Mouse (Mus musculus): Measurements from ENCODE around the gene Thbs3. TPM values are rescaled to one million over a fixed set of nuclear protein-coding genes. Genes with fewer than 3 reads are reported as not detected.

Gene Thbs3
- polyA plus RNA-seq, 1 experiment from 2014 or later, result 47.5 TPM

DNA sequence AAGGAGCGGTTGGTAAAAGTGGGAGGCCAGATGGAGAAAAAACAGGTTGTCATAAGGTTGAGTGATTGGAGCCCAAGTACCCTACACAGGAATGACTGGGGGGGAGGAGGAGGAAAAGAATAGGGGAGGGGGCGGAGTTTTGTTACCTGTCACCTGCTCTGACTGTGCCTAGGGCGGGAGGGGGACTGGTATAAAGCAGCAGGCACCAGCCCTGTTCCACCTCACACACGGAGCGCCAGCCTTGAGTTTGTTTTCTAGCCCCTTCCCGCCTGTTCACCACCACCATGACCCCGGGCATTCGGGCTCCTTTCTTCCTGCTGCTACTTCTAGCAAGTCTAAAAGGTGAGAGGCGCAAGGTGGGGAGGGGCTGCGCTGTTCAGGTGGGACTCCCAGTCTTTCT is 13.9 kb downstream of the Thbs3 start, which contains the start of gene Muc1:
Gene Muc1, plus strand, starts transcription at position 222 of the 400 bp plus-strand sequence.
- H3K9ac ChIP-seq (ENCODE audit: low read depth, low read length), result peak within 1 kb of the TSS; percentile 51
- H3K27ac ChIP-seq (ENCODE audit: low read depth, low read length), result peak within 1 kb of the TSS; percentile 36
- H3K4me1 ChIP-seq (ENCODE audit: control insufficient read depth, insufficient read depth, low read depth, low read length), result peaks cover 44% of the 10 kb centered on the region
- no peaks in the 10 kb centered on the region for H3K9me3 ChIP-seq (ENCODE audit: control insufficient read depth, low read length)
- 29% methylated on average over 10 of the region's 10 CpGs for WGBS
- no peaks in the 10 kb centered on the region for H3K27me3 ChIP-seq (replicated peaks; ENCODE audit: control insufficient read depth, insufficient read depth, low read length)
- ATAC-seq, result no peak
- peaks cover 8% of the 10 kb centered on the region for H3K36me3 ChIP-seq (ENCODE audit: control insufficient read depth, insufficient read depth, low read length)
- H3K4me2 ChIP-seq (ENCODE audit: low read length), result peak within 1 kb of the TSS; percentile 75
- H3K4me3 ChIP-seq (ENCODE audit: low read length), result peak within 1 kb of the TSS; percentile 48

GRCm38 (mm10) chr3:89229276-89229675 is 14.3 kb downstream of the Thbs3 start:
- no peak for ATAC-seq
- Histone ChIP-seq H3K36me3 (ENCODE audit: control insufficient read depth, insufficient read depth, low read length) (peaks cover 12% of the 10 kb centered on the region), H3K9ac (ENCODE audit: low read depth, low read length) (no peak overlapping the region), H3K27ac (ENCODE audit: low read depth, low read length) (no peak overlapping the region), H3K4me1 (ENCODE audit: control insufficient read depth, insufficient read depth, low read depth, low read length) (peaks cover 40% of the 10 kb centered on the region), H3K27me3 (replicated peaks; ENCODE audit: control insufficient read depth, insufficient read depth, low read length) (no peaks in the 10 kb centered on the region), H3K9me3 (ENCODE audit: control insufficient read depth, low read length) (no peaks in the 10 kb centered on the region), H3K4me3 (ENCODE audit: low read length) (no peak overlapping the region), H3K4me2 (ENCODE audit: low read length) (no peak overlapping the region)
- WGBS, result 64% methylated on average over 4 of the region's 4 CpGs

GRCm38 (mm10) chr3:89230561-89230960 is 15.6 kb downstream of the Thbs3 start:
- Histone ChIP-seq H3K4me3 (ENCODE audit: low read length) (no peak overlapping the region), H3K9ac (ENCODE audit: low read depth, low read length) (no peak overlapping the region), H3K36me3 (ENCODE audit: control insufficient read depth, insufficient read depth, low read length) (peaks cover 22% of the 10 kb centered on the region), H3K27me3 (replicated peaks; ENCODE audit: control insufficient read depth, insufficient read depth, low read length) (no peaks in the 10 kb centered on the region), H3K4me2 (ENCODE audit: low read length) (no peak overlapping the region), H3K9me3 (ENCODE audit: control insufficient read depth, low read length) (no peaks in the 10 kb centered on the region), H3K27ac (ENCODE audit: low read depth, low read length) (no peak overlapping the region), H3K4me1 (ENCODE audit: control insufficient read depth, insufficient read depth, low read depth, low read length) (peaks cover 28% of the 10 kb centered on the region)
- 91% methylated on average over 2 of the region's 2 CpGs for WGBS
- no peak for ATAC-seq

DNA sequence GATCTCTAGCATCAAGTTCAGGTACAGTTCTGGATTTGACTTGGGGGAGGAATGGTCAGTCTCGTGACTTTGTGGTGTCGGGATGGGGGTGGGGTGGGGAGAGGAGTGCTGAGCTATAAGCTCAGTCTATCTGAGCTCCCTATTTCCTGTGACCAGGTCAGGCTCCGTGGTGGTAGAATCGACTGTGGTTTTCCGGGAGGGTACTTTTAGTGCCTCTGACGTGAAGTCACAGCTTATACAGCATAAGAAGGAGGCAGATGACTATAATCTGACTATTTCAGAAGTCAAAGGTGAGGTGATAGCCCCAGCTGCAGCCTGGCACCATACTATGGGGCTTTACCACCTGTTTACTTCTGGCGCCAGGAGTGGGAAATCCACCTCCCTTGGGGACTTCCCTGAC is 16.4 kb downstream of the Thbs3 start:
- Histone ChIP-seq H3K9me3 (ENCODE audit: control insufficient read depth, low read length) (no peaks in the 10 kb centered on the region), H3K9ac (ENCODE audit: low read depth, low read length) (no peak overlapping the region), H3K36me3 (ENCODE audit: control insufficient read depth, insufficient read depth, low read length) (peaks cover 24% of the 10 kb centered on the region), H3K4me1 (ENCODE audit: control insufficient read depth, insufficient read depth, low read depth, low read length) (peaks cover 26% of the 10 kb centered on the region), H3K4me2 (ENCODE audit: low read length) (no peak overlapping the region), H3K4me3 (ENCODE audit: low read length) (no peak overlapping the region), H3K27me3 (replicated peaks; ENCODE audit: control insufficient read depth, insufficient read depth, low read length) (no peaks in the 10 kb centered on the region), H3K27ac (ENCODE audit: low read depth, low read length) (no peak overlapping the region)
- ATAC-seq, result no peak
- 75% methylated on average over 7 of the region's 7 CpGs for WGBS

DNA sequence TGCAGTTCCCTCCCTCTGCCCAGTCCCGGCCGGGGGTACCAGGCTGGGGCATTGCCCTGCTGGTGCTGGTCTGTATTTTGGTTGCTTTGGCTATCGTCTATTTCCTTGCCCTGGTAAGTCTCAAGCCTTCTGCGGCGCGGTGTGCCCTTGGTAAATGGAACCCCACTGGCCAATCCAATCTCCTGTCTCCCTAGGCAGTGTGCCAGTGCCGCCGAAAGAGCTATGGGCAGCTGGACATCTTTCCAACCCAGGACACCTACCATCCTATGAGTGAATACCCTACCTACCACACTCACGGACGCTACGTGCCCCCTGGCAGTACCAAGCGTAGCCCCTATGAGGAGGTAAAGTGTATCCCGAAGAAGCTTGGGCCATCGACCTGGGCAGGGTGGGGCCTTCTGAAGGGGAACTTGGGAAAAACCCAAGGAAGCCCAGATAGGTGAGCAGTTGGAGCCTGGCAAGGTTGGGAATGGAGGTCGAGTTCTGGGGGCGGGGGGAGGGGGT is 16.8 kb downstream of the Thbs3 start:
- Histone ChIP-seq H3K4me1 (ENCODE audit: control insufficient read depth, insufficient read depth, low read depth, low read length) (peaks cover 22% of the 10 kb centered on the region), H3K27me3 (replicated peaks; ENCODE audit: control insufficient read depth, insufficient read depth, low read length) (no peaks in the 10 kb centered on the region), H3K9ac (ENCODE audit: low read depth, low read length) (no peak overlapping the region), H3K4me3 (ENCODE audit: low read length) (no peak overlapping the region), H3K4me2 (ENCODE audit: low read length) (no peak overlapping the region), H3K36me3 (ENCODE audit: control insufficient read depth, insufficient read depth, low read length) (peaks cover 29% of the 10 kb centered on the region), H3K9me3 (ENCODE audit: control insufficient read depth, low read length) (no peaks in the 10 kb centered on the region), H3K27ac (ENCODE audit: low read depth, low read length) (no peak overlapping the region)
- 77% methylated on average over 16 of the region's 16 CpGs for WGBS
- ATAC-seq, result no peak

DNA sequence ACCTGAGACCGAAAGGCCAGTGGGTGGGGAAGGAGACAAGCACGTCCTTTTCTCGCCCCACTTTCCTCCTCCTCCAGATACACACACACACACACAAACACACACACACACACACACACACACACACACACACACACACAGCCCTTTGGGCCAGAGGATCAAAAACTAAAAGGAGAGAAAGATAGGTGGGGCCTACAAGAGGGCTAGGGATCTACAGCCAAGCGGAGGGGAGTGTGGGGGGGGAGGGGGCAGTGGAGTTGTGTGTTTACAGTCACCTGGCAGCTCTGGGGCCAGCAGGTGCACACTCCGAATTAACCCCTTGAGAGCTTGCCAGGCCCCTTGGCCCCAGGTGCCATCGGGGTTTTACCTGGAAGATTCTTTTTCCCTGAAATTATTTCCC is 17.6 kb downstream of the Thbs3 start:
- no peak for ATAC-seq
- Histone ChIP-seq H3K4me2 (ENCODE audit: low read length) (no peak overlapping the region), H3K4me3 (ENCODE audit: low read length) (no peak overlapping the region), H3K36me3 (ENCODE audit: control insufficient read depth, insufficient read depth, low read length) (peaks cover 35% of the 10 kb centered on the region), H3K4me1 (ENCODE audit: control insufficient read depth, insufficient read depth, low read depth, low read length) (peaks cover 14% of the 10 kb centered on the region), H3K9ac (ENCODE audit: low read depth, low read length) (no peak overlapping the region), H3K27me3 (replicated peaks; ENCODE audit: control insufficient read depth, insufficient read depth, low read length) (no peaks in the 10 kb centered on the region), H3K9me3 (ENCODE audit: control insufficient read depth, low read length) (no peaks in the 10 kb centered on the region), H3K27ac (ENCODE audit: low read depth, low read length) (no peak overlapping the region)
- 80% methylated on average over 6 of the region's 6 CpGs for WGBS

DNA sequence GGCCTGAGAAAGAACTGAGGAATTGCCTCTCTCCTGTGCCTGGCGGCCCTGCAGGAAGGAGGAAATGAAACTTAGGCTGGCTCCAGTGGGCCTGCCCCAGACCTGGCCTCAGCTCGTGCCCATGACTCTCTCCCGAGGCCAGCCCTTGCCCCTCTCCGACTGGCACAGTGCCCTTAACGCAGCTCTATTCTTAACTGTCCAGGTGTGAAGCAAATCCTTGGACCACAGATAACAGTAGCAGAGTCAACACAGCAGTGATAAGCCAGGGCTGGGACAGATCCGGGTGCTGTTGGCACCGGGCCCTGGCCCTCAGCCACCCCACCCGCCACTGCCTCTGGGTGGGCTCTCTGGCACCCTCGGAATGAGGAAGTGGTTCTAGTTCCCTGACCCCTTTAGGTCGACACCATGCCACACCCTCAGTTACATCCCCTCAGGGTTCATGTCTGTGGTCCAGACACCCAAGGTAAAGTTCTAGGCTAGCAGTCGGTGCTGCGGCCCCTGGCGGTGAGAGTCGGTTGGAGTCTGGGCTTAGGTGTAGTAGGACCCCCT is 18.7 kb downstream of the Thbs3 start:
- ATAC-seq, result no peak
- WGBS, result 74% methylated on average over 14 of the region's 14 CpGs

GRCm38 (mm10) chr3:89236516-89236915 is 21.5 kb downstream of the Thbs3 start:
- WGBS, result 96% methylated on average over 10 of the region's 10 CpGs
- H3K27me3 ChIP-seq (replicated peaks; ENCODE audit: control insufficient read depth, insufficient read depth, low read length), result no peaks in the 10 kb centered on the region
- H3K27ac ChIP-seq (ENCODE audit: low read depth, low read length), result no peak overlapping the region
- no peak for ATAC-seq
- H3K9me3 ChIP-seq (ENCODE audit: control insufficient read depth, low read length), result no peaks in the 10 kb centered on the region
- no peak overlapping the region for H3K9ac ChIP-seq (ENCODE audit: low read depth, low read length)
- H3K36me3 ChIP-seq (ENCODE audit: control insufficient read depth, insufficient read depth, low read length), result peaks cover 64% of the 10 kb centered on the region
- no peak overlapping the region for H3K4me2 ChIP-seq (ENCODE audit: low read length)
- H3K4me1 ChIP-seq (ENCODE audit: control insufficient read depth, insufficient read depth, low read depth, low read length), result no peaks in the 10 kb centered on the region; the same call in 1 of the 2 replicates
- H3K4me3 ChIP-seq (ENCODE audit: low read length), result no peak overlapping the region

More for the DNA sequence above, 18.7 kb downstream of the Thbs3 start:
- Histone ChIP-seq H3K9me3 (ENCODE audit: control insufficient read depth, low read length) (no peaks in the 10 kb centered on the region), H3K27me3 (replicated peaks; ENCODE audit: control insufficient read depth, insufficient read depth, low read length) (no peaks in the 10 kb centered on the region), H3K4me3 (ENCODE audit: low read length) (no peak overlapping the region), H3K4me1 (ENCODE audit: control insufficient read depth, insufficient read depth, low read depth, low read length) (peaks cover 4% of the 10 kb centered on the region), H3K27ac (ENCODE audit: low read depth, low read length) (no peak overlapping the region), H3K4me2 (ENCODE audit: low read length) (no peak overlapping the region), H3K9ac (ENCODE audit: low read depth, low read length) (no peak overlapping the region), H3K36me3 (ENCODE audit: control insufficient read depth, insufficient read depth, low read length) (peaks cover 44% of the 10 kb centered on the region)

DNA sequence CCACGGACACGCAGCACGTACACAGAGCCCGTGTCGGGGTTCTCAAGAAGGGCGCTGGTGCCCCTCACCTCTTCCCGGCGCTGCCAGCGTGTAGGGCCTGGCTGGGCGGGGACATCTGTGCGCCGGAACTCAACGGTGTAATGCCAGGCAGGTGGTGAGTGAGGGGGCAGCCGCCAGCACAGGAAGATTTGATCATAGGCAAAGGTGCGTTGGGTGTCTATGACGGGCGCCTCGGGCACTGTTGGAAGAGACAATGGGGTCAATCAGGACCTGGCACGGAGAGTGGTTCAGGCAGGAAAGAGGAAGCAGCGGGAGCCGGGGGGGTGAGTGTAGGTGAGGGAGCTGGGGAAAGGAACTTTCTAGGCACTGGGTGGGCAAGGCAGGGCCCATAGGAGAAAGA is 22.7 kb downstream of the Thbs3 start:
- H3K9me3 ChIP-seq (ENCODE audit: control insufficient read depth, low read length), result no peaks in the 10 kb centered on the region
- no peak overlapping the region for H3K27ac ChIP-seq (ENCODE audit: low read depth, low read length)

More for the DNA sequence above, 22.7 kb downstream of the Thbs3 start:
- H3K4me2 ChIP-seq (ENCODE audit: low read length), result no peak overlapping the region
- peaks cover 73% of the 10 kb centered on the region for H3K36me3 ChIP-seq (ENCODE audit: control insufficient read depth, insufficient read depth, low read length)
- 92% methylated on average over 21 of the region's 21 CpGs for WGBS
- ATAC-seq, result no peak
- H3K27me3 ChIP-seq (replicated peaks; ENCODE audit: control insufficient read depth, insufficient read depth, low read length), result no peaks in the 10 kb centered on the region
- no peak overlapping the region for H3K4me3 ChIP-seq (ENCODE audit: low read length)
- peaks cover 5% of the 10 kb centered on the region; the same call in 1 of the 2 replicates for H3K4me1 ChIP-seq (ENCODE audit: control insufficient read depth, insufficient read depth, low read depth, low read length)
- no peak overlapping the region for H3K9ac ChIP-seq (ENCODE audit: low read depth, low read length)

Measured in hindbrain, embryonic 16.5 days (tissue).